Mouse (Mus musculus): ENCODE measurements around the gene Cfap126.
"Not testable (repeated sequence)": the region's sequence is repeated elsewhere in the genome, so short reads cannot be mapped to it uniquely, and the experiment has no call there.

The Cfap126 gene

DNA sequence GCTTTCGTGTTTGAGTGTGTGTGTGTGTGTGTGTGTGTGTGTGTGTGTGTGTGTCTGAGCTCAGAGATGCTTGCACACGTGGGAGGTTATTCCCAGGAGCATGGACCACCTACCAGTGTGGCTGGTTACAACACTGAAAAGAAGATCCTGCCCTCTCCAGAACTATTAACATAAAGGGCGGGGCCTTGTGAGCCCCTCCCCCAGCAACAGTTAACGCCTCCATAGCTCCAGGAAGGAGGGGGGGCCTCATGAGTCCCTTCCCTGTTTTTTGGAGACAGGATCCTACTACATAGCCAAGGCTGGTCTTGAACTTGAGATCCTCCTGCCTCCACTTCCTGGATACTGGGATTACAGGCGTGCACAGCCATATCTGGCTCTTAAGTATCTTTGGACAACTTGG lies 8.1 kb downstream of the Cfap126 start:
- in situ Hi-C loops (cut with MboI, MseI) = loop anchor here (5.0 kb wide), 1 partner anchor 100 kb away; the partner anchor contains the start of gene Tomm40l

DNA sequence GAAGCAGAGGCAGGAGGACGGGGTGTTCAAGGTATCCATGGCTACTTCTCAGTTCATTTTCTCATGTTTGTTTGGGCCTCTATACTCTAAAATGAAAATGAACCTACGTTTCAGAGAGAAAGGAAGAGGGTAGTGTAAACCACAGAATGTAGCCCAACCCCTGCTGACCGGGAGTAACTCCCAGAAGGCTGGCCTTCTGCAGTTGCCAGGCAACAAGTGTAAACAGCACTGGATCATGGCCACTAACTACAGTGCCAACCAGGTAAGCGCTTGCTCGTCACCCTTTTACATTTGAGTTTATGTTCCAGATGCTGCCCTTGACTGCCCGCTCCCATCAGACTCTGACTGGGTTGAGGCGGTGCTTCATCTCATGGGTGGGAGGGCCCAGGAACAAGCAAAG lies 9.2 kb downstream of the Cfap126 start:
- in situ Hi-C loops (cut with MboI, MseI) = loop anchor here (5.0 kb wide), 1 partner anchor 99 kb away; the partner anchor contains the start of gene Tomm40l

DNA sequence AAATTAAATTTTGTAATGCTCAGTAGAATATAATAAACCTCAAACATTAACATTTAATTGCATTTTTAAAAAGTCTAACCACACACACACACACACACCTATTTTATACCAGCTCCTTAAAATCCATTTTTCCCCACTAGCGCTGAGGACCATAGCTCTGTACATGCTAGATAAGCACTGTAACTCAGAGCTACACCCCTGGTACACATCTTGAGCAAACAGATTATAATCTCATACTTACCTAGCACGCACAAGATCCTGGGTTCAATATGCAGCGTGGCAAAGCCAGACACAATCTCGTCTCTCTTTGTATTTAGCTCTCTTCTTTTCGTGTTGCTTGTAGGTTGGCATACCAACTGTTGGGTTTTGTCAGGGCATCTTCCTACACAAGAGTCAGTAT lies 10.7 kb downstream of the Cfap126 start:
- in situ Hi-C loops (cut with MboI, MseI) = loop anchor here (5.0 kb wide), 1 partner anchor 98 kb away; the partner anchor contains the start of gene Tomm40l

DNA sequence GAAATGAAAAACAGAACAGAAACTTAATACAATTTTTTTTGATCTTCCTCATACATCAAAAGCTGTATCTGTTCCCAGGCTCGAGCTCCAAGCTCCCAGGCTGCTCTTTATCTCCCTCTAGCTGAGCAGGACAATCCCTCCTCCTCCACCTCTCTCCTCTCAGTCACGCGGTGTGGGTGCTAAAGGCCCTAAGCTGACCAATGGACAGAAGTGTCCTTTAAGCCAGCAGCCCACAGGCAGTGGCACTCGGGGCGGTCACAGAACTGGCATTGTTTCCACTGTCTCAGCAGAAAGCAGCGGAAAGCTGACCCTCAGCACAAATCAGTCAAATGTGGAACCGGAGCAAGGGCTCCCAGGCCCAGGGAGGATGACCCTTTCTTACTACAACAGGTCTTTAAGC lies 15.5 kb downstream of the Cfap126 start:
- in situ Hi-C loops (cut with MboI, MseI) = no loop called here

DNA sequence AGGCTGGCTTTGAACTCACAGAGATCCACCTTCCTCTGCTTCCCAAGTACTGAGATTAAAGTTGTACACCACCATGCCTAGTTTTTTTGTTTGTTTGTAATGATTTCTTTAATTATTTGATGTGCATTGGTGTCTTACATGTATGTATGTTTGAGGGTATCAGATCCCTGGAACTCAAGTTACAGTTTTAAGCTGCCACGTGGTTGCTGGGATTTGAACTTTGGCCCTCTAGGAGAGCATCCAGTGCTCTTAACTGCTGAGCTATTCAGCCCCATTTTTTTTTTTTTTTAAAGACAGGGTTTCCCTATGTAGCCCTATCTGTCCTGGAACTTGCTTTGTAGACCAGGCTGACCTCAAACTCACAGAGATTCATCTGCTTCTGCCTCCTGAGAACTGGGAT lies 17.3 kb downstream of the Cfap126 start:
- in situ Hi-C loops (cut with MboI, MseI) = loop anchor here (5.0 kb wide), 1 partner anchor 46 kb away; no protein-coding TSS in a partner anchor

DNA sequence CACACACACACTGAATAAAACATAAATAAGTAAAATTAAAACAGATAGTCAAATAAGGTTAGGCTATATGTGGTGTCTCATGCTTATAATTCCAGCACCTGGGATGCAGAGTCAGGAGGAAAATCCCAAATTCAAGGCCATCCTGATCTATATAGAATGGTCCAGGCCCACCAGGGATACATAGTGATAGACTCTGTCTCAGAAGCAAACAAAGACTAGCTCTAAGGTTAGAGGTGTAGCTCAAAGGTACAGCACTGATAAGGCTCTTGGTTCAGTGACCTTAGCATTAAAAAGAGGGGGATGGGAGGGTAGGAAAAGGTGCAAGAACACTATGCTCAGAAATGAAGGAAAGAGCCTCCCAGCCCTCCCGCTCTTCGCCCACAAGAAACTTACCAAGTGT lies 21.9 kb downstream of the Cfap126 start:
- in situ Hi-C loops (cut with MboI, MseI) = no loop called here

DNA sequence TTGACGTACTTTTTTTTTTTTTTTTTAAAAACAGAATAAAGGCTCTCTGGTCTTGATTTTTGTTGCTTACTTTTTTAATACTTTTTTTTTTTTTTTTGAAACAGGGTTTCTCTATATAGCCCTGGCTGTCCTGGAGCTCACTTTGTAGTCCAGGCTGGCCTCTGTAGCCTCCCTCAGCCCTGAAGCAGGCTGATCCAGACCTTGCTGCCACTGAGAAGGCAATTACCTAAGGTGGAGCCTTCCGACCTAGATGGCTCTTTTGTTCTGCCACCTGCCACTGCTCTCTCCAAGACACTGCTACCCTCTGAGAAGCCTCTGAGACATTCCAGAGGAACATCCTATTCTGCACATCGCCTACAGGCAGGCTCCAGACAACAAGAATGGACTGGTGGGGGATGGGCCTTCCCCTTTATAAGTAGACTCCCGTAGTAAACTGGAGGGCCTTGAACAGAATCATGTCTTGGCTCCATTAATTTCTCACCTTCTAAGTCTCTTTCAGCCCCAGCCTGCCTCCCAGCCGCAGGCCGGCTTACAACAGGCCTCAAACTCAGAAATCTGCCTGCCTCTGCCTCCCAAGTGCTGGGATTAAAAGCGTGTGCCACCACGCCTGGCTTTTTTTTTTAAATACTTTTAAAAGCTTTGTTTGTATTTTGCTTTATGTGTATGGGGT lies 23.9 kb downstream of the Cfap126 start:
- in situ Hi-C loops (cut with MboI, MseI) = not testable (repeated sequence)

DNA sequence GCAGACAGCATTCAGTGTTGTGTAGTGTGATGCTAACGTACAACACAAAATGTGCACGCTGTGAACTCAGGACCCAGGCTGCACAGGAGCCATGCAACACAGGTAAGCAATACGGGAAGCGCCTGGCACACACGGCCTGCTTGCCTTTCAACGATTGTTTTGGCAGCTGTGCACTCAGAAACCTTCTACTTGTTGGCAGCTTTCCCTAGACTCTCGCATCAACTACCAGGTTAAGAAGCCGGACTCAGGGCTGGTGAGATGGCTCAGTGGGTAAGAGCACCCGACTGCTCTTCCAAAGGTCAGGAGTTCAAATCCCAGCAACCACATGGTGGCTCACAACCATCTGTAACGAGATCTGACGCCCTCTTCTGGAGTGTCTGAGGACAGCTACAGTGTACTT lies 29.3 kb downstream of the Cfap126 start:
- in situ Hi-C loops (cut with MboI, MseI) = not testable (repeated sequence)

DNA sequence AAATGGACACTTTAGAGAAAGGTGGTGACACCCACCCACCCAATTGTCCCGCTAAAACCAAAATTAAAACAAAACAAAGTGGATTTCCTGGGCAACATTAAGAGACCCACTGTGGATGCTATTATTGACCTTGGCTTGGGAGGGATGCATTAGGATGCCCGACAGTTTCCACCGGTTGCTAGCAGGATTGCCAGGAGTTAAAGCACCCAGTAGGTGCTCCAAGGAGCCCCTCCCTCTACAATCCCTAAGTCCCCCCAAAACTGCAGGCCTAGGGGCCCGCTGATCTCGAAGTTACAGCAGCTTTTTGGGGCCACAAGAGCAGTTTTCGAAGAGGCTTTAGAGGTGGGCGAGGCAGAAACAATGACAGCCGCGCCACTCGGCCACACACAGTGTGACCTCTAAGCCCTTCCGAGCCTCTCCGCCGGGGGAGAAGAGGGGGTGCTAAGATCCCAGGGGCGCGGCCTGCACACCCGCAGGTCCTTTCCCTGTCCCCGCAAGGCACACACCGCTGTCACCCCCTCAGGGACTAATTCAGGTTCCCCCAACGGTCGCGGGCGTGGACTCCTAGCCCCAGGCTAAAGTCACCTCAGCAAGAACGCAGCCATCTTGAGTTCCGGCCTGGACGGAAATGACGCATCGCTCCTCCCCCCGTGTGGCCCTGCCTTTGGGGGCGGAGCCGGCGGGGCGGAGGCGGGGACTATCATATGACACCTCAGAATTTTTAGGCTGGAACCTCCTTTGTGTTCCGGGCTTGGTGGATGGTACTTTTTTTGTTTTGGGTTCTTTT lies 36.4 kb downstream of the Cfap126 start, which contains the start of the genes Sdhc and Mpz:
TSS of gene Sdhc (minus strand) at position 630 of the 787 bp plus-strand sequence.
TSS of gene Mpz (plus strand) at position 738 of the 787 bp plus-strand sequence.
- in situ Hi-C loops (cut with MboI, MseI) = no loop called here

DNA sequence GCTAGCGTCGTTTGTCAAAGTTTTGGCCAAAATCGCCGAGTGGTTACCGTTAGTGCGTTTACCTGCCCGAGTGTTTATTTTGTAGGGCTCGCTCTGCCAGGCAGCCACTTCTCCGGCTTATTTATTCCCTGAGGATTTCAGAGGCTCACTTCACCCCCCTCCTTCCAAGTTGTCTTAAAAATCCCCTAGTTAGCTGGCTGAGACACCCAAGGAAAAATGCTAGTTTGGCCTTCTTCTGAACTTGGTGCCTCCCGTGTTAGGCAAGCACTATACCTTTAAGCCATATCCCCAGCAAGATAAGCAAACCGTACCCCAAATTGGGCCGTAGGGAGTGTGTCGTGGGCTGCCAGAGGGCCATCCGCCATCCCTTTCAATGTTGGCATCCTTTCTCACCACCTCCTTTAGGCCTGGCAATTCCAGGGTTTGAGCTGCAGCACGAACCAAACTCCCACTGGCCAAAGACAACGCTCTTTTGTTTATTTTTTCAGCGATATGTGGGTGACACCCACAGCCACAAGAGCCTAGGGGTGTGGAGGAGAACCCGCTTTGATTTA lies 37.2 kb downstream of the Cfap126 start:
- in situ Hi-C loops (cut with MboI, MseI) = no loop called here

DNA sequence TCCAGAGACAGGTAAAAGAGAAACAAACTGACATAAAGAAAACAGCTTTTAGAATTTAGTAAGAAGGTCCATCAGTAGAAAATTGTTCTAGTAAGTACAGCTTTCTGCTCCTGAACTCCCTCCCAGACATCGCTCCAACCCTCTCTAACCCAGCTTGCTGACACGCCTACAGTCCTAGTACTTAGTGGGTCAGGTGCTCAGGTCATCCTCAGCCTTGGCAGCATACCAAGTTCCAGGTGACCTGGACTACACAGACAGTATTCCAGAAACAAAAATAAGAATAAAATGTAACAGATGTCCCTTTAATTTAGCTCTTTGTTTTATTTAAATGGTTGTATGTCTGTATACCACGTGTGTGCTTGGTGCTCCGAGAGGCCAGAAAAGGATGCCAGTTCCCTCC lies 38.2 kb downstream of the Cfap126 start:
- in situ Hi-C loops (cut with MboI, MseI) = no loop called here

DNA sequence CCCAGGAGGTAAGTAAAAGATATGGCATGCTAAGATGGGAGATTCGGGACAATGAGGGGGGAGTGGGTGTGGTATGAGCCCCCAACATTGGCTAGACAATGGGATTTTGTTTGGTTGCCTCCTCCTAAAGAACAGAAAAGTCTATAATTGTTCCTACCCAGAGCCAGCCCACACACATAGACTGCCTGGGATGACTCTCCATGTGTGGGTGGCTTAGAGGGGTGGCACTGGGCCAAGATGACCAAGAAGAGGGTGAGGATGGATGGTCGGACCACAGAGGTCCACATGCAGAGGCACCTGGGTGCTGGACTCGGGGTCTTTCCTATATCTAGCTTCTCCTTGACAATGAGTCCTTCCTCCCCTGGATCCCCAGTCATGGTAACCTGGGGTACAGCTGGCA lies 42.9 kb downstream of the Cfap126 start:
- in situ Hi-C loops (cut with MboI, MseI) = no loop called here

DNA sequence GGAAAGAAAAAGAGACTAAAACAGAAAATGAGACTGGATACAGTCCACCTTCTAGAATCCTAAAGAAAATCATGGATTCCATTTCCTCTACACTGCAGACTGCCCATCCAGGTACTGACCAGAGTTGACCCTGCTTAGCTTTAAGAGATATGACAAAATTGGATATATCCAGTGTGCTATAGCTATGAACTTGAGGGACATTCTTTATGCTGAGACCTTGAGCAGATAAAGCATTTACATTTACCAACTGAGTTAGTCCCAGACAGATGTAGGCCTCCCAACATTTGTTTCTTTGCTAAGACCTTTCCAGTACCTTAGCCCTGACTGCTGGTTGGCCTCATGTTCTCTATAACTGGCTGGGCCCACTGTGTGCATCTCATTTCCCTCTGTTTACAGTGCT lies 44.2 kb downstream of the Cfap126 start:
- in situ Hi-C loops (cut with MboI, MseI) = no loop called here

DNA sequence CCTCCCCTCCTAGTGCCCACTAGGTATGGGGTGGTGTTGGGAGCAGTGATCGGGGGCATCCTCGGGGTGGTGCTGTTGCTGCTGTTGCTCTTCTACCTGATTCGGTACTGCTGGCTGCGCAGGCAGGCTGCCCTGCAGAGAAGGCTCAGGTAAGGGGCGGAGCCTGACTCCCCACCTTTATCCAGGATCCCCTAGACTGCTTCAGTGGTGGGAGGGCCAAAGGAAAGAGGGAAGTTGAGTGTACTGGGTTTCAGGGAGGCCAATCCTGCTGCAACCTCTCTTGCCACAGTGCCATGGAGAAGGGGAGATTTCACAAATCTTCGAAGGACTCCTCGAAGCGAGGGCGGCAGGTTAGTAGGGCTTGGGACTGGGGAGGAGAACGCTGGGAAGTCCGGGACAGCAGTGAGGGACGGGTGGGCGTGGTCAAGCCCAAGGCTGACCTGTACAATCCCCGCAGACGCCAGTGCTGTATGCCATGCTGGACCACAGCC lies 45.8 kb downstream of the Cfap126 start:
- in situ Hi-C loops (cut with MboI, MseI) = no loop called here

DNA sequence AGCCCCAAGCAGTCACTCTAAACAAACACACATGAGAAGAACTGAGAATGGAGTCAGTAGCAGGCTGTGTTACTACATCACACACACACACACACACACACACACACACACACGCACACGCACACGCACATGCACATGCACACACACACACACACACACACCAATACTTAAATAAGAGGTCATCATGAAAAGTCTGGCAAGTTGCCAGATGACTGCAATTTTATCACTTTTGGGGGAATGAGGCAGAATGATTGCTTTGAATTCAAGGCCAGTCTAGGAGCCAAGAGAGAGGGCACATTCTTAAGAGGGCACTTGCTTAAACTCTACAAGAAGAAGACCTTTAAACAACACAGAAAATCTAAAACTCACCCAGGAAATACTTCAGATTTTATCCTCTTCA lies 48.8 kb downstream of the Cfap126 start:
- in situ Hi-C loops (cut with MboI, MseI) = no loop called here

DNA sequence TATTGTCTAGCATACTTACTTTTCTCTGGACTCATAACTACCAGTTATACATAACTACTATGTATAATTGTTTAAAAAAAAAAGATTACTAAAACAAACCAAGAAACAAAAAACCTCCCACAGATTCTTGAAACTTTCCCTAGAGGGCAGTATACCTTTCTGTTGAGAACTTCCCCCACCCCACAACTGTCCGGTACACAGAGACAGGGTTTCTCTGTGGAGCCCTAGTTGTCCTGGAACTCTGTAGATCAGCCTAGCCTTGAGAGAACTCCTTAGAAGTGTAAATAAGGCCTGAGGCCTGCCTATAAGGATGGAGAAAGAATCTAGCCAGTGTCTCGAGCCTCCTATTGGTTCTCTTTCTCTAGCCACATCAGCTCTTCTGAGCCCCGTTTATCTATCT lies 50.5 kb downstream of the Cfap126 start:
- in situ Hi-C loops (cut with MboI, MseI) = no loop called here

DNA sequence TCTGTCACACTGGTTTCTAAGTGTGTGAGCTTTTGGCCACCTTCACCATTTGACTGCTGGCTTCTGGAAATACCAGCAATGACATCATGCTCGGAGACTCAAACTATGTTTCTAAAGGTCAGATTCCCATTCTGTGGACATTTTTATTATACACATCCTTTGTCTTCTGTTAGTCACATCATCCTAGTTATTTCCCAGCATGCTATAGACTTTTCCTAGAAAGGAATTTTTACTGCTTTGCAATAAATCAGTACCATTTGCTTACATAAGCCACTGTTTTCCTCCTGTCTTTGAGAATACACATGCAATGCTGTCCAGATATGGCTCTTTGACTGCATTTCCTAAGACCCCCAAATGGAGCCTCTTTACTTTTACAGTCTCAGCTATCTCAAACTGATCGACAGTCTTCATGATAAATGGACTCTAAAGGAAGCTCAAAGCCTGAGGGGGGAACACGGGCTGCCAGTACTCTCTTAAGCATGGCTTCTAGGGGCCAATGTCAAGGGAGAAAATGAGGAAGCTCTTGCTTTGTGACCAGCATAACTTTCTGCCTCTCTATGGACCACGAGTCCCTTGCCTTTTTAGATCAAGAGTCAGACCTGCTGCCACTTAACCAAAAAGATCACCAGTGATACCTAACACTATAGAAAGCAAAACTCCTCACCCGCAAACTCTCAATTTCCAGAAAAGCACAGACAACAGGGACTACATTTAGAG lies 52.1 kb downstream of the Cfap126 start:
- in situ Hi-C loops (cut with MboI, MseI) = no loop called here

DNA sequence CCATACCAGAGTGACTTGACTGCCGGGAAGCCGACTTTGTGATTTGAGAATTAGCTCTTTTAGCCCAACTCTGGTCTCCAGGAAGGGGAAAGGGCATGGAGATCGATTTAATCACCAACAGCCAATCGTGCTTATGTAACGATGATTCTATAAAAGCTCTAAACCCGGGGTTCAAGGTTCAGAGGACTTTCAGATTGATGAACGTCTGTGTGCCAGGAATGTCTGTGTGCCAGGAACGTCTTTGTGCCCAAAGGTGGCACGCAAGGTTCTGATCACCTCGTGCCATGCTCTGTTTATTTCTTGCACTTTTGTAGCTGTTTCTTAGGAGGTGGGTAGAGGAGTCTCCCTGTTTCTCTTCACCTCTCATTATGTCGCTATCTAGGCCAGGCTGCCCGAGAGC lies 55.2 kb downstream of the Cfap126 start:
- in situ Hi-C loops (cut with MboI, MseI) = no loop called here

DNA sequence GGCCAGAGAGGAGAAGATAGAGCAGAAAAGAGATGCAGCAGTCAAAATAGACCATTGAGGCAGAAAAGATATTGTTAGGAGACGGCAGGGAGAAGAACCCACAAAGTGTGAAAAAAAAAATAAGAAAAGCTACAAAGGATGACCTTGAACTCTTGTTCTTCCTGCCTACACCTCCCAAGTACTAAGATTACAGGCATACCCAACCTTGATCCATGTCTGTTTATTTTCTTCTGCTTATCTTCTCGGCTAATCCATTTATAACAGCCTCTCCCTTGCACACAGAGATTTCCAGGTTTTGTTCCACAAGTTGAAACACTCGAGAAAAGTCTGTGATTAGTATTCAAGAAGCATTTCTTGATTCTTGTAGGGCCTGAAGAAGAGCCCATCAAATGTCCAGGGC lies 56.2 kb downstream of the Cfap126 start:
- in situ Hi-C loops (cut with MboI, MseI) = loop anchor here (5.0 kb wide), 1 partner anchor 42 kb away; the partner anchor contains the start of gene Nr1i3

DNA sequence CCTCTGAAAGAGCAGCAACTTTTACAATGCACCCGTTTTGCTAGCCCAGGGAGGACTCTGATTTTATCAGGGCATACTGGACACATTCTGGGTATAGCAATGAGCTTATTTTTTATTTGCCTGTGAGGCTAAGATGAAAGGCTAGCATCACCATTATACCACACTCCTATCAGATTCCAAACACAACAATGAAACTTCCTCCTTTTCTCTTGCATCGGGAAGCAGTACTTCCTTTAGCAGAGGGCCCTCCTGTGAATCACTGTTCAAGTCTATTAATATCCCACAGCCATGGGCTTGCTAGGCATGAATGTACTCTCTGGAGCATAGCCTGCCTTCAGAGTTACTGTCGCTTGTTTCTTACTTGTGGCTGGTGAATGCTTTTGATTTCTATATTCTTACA lies 57.4 kb downstream of the Cfap126 start:
- in situ Hi-C loops (cut with MboI, MseI) = loop anchor here (5.0 kb wide), 1 partner anchor 41 kb away; the partner anchor contains the start of gene Nr1i3

DNA sequence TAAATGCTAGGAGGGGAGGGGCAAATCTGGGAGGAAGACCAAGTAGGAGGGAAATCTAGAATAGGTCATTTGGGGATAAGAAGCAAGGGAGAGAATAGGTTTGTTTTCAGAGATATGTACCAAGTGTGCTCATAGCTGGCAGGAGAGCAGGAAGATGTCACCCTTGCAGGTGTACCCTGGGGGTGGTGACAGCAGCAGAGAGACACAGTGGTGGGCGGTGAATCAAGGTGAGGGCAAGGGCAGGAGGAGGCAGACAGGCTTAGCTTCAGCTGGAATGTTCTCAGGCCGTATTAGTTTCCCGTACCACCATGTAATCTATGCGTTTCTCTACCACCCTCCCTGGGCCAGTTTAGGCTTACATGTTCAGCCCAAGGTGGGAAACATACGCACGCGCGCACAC lies 59.1 kb downstream of the Cfap126 start:
- in situ Hi-C loops (cut with MboI, MseI) = loop anchor here (5.0 kb wide), 1 partner anchor 40 kb away; the partner anchor contains the start of gene Nr1i3

Measured in regulatory T cell (primary cell).